Mouse (Mus musculus) stomach, postnatal 0 days (tissue): ENCODE data around the gene Sst.
A peak's percentile ranks its signal among the peaks of the same experiment; 100 is the strongest.

Experiments used
- CTCF ChIP-seq: IDR thresholded peaks from 2 replicates; pipeline ENCODE4 v1.5.1; 2016; ENCODE audit warnings: antibody characterized with exemption, low read depth, mild to moderate bottlenecking, moderate library complexity
- EP300 ChIP-seq: optimal IDR thresholded peaks from 2 replicates; pipeline ENCODE3; 2016; ENCODE audit warnings: antibody characterized with exemption

DNA sequence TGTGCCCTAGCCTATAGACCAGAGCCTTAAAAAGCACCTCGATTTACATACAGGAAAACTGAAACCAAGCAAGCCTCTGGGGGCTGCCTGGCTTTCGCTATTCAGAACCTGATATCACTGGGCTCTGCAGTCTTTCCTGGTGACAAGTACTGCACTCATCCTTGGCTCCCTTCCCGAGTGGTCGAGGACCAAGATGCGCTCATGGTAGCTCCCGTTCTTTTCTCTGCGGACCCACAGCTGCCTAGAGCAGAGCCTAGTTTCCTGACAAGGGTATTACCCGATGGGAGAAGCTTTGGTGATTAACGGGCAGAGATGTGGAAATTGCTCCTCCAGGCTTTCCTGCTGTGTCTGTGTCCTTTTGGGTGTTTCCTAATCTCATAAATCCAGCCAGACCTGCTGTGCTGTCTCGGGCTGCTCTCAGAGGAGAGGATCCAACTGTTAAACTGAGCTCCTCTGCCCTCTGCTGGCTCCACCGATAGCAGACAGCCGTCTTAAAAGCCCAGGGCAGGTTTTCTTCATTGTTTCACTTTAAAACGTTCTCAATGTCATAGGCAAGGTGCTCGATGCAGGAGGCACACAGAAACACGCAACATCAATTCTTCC lies 7.3 kb upstream of the Sst start:
- TF ChIP-seq CTCF (peak; percentile 86), EP300 (no peak)
